Mouse (Mus musculus): ENCODE data around the gene Gp6. TPM values are rescaled to one million over a fixed set of nuclear protein-coding genes. Genes with fewer than 3 reads are reported as not detected.
"Not testable (repeated sequence)": the region's sequence is repeated elsewhere in the genome, so short reads cannot be mapped to it uniquely, and the experiment has no call there.

Gp6 gene
- polyA plus RNA-seq, 1 experiment from 2014 or later = 0.65 TPM

GRCm38 (mm10) chr7:4412406-4412805 is 14.9 kb upstream of the Gp6 start:
- H3K4me2 ChIP-seq; ATAC-seq (ENCODE audit: insufficient number of reproducible peaks, insufficient read depth, low FRiP score, low TSS enrichment, low read depth); H3K9me3 ChIP-seq; H3K36me3 ChIP-seq; H3K4me1 ChIP-seq (replicated peaks); H3K9ac ChIP-seq (replicated peaks); H3K27ac ChIP-seq; H3K27me3 ChIP-seq; H3K4me3 ChIP-seq (replicated peaks): not testable (repeated sequence)
- 93% methylated on average over 15 of the region's 15 CpGs for WGBS

GRCm38 (mm10) chr7:4373521-4373920 is 24.0 kb downstream of the Gp6 start:
- H3K9ac ChIP-seq (replicated peaks) = no peak overlapping the region
- H3K27me3 ChIP-seq = no peaks in the 10 kb centered on the region
- no peaks in the 10 kb centered on the region for H3K36me3 ChIP-seq
- no peak overlapping the region for H3K27ac ChIP-seq
- WGBS = 80% methylated on average over 7 of the region's 7 CpGs
- H3K4me1 ChIP-seq (replicated peaks) = no peaks in the 10 kb centered on the region
- H3K4me2 ChIP-seq = no peak overlapping the region
- no peak for ATAC-seq (ENCODE audit: insufficient number of reproducible peaks, insufficient read depth, low FRiP score, low TSS enrichment, low read depth)
- peaks cover 8% of the 10 kb centered on the region for H3K9me3 ChIP-seq
- no peak overlapping the region for H3K4me3 ChIP-seq (replicated peaks)

GRCm38 (mm10) chr7:4337509-4337908 is 60.0 kb downstream of the Gp6 start, which contains the start of gene Ncr1:
Ncr1 (plus strand) TSS chr7:4337724.
- no peak within 1 kb of the TSS for H3K4me2 ChIP-seq
- no peaks in the 10 kb centered on the region for H3K36me3 ChIP-seq
- no peaks in the 10 kb centered on the region for H3K27me3 ChIP-seq
- no peak within 1 kb of the TSS for H3K27ac ChIP-seq
- no peak within 1 kb of the TSS for H3K9ac ChIP-seq (replicated peaks)
- no peak for ATAC-seq (ENCODE audit: insufficient number of reproducible peaks, insufficient read depth, low FRiP score, low TSS enrichment, low read depth)
- no peaks in the 10 kb centered on the region for H3K4me1 ChIP-seq (replicated peaks)
- H3K9me3 ChIP-seq = no peaks in the 10 kb centered on the region
- no peak within 1 kb of the TSS for H3K4me3 ChIP-seq (replicated peaks)

GRCm38 (mm10) chr7:4323301-4323700 is 74.2 kb downstream of the Gp6 start:
- Histone ChIP-seq H3K27me3 (no peaks in the 10 kb centered on the region), H3K27ac (no peak overlapping the region), H3K4me1 (replicated peaks) (no peaks in the 10 kb centered on the region), H3K9me3 (no peaks in the 10 kb centered on the region), H3K4me2 (no peak overlapping the region), H3K9ac (replicated peaks) (no peak overlapping the region), H3K36me3 (no peaks in the 10 kb centered on the region), H3K4me3 (replicated peaks) (no peak overlapping the region)
- WGBS = 67% methylated on average over 2 of the region's 2 CpGs
- ATAC-seq (ENCODE audit: insufficient number of reproducible peaks, insufficient read depth, low FRiP score, low TSS enrichment, low read depth) = no peak

Small RNAs within 50 kb of the gene (microRNA-seq; reads per million reads assigned to microRNA genes)
- gene Gm24605 = not detected
- gene Gm24752 = not detected
- not detected for gene Gm25349

Other genes starting within 250 kb of the Gp6 start
- gene Leng9, start 247.4 kb downstream of the Gp6 start, polyA plus RNA-seq (2016; fragmentation: Nextera tagmentation; extraction: Ambion mirVana) = 2.3 and 3.2 TPM in 2 replicates
- 40.3 and 47.9 TPM in 2 replicates for gene Cdc42ep5, start 232.9 kb downstream of the Gp6 start, polyA plus RNA-seq (2016; fragmentation: Nextera tagmentation; extraction: Ambion mirVana)
- gene Lilra5, start 160.0 kb downstream of the Gp6 start, polyA plus RNA-seq (2016; fragmentation: Nextera tagmentation; extraction: Ambion mirVana) = not detected in 2 replicates
- gene Ncr1, start 60.0 kb downstream of the Gp6 start, polyA plus RNA-seq (2016; fragmentation: Nextera tagmentation; extraction: Ambion mirVana) = not detected in 2 replicates
- gene Rdh13, start 47.9 kb upstream of the Gp6 start, polyA plus RNA-seq (2016; fragmentation: Nextera tagmentation; extraction: Ambion mirVana) = 29.7 and 29.8 TPM in 2 replicates
- gene Eps8l1, start 62.9 kb upstream of the Gp6 start, polyA plus RNA-seq (2016; fragmentation: Nextera tagmentation; extraction: Ambion mirVana) = 6.2 and 6.4 TPM in 2 replicates
- 65.3 and 70.3 TPM in 2 replicates for gene Ppp1r12c, start 103.9 kb upstream of the Gp6 start, polyA plus RNA-seq (2016; fragmentation: Nextera tagmentation; extraction: Ambion mirVana)
- gene Tnnt1, start 118.6 kb upstream of the Gp6 start, polyA plus RNA-seq (2016; fragmentation: Nextera tagmentation; extraction: Ambion mirVana) = 186 and 195 TPM in 2 replicates
- 4.3 and 5.7 TPM in 2 replicates for gene Tnni3, start 126.5 kb upstream of the Gp6 start, polyA plus RNA-seq (2016; fragmentation: Nextera tagmentation; extraction: Ambion mirVana)
- 3.7 and 4.1 TPM in 2 replicates for gene Dnaaf3, start 134.7 kb upstream of the Gp6 start, polyA plus RNA-seq (2016; fragmentation: Nextera tagmentation; extraction: Ambion mirVana)
- gene Syt5, start 149.8 kb upstream of the Gp6 start, polyA plus RNA-seq (2016; fragmentation: Nextera tagmentation; extraction: Ambion mirVana) = 6.6 and 6.8 TPM in 2 replicates
- gene Ptprh, start 206.3 kb upstream of the Gp6 start, polyA plus RNA-seq (2016; fragmentation: Nextera tagmentation; extraction: Ambion mirVana) = not detected in 2 replicates
- 1.9 and 2.4 TPM in 2 replicates for gene Tmem86b, start 233.7 kb upstream of the Gp6 start, polyA plus RNA-seq (2016; fragmentation: Nextera tagmentation; extraction: Ambion mirVana)